Mouse (Mus musculus) testis, postnatal 14 days (tissue): ENCODE data around the gene Ggta1.

Source experiments
- DNase-seq: peaks from one replicate; pipeline ENCODE4 v3.0.0; 2021; ENCODE audit warnings: low spot score

The Ggta1 gene

GRCm38 (mm10) chr2:35462791-35463281 is at the start of gene Ggta1:
TSS of gene Ggta1 (minus strand) at chr2:35463231.
- no peak for DNase-seq

- DNase-seq = no peak
Measured at GRCm38 (mm10) chr2:35512226-35512625, 49.2 kb upstream of the Ggta1 start.

- DNase-seq = no peak
Measured at GRCm38 (mm10) chr2:35510920-35511319, 47.9 kb upstream of the Ggta1 start.

GRCm38 (mm10) chr2:35509888-35510287 is 46.9 kb upstream of the Ggta1 start:
- no peak for DNase-seq

GRCm38 (mm10) chr2:35509343-35509667 is 46.3 kb upstream of the Ggta1 start:
- no peak for DNase-seq

- peak; percentile 52 for DNase-seq
Measured at GRCm38 (mm10) chr2:35508597-35509342, 45.7 kb upstream of the Ggta1 start.

GRCm38 (mm10) chr2:35507191-35507511 is 44.1 kb upstream of the Ggta1 start:
- no peak for DNase-seq

- DNase-seq = no peak
Measured at GRCm38 (mm10) chr2:35506311-35507190, 43.5 kb upstream of the Ggta1 start.

GRCm38 (mm10) chr2:35505519-35506286 is 42.7 kb upstream of the Ggta1 start:
- DNase-seq = no peak

GRCm38 (mm10) chr2:35504417-35504776 is 41.4 kb upstream of the Ggta1 start:
- DNase-seq = no peak

- DNase-seq = no peak
Measured at GRCm38 (mm10) chr2:35503723-35504416, 40.8 kb upstream of the Ggta1 start.

GRCm38 (mm10) chr2:35503021-35503722 is 40.1 kb upstream of the Ggta1 start:
- no peak for DNase-seq

- no peak for DNase-seq
Measured at GRCm38 (mm10) chr2:35502561-35502960, 39.5 kb upstream of the Ggta1 start.

GRCm38 (mm10) chr2:35499474-35499873 is 36.4 kb upstream of the Ggta1 start:
- DNase-seq = no peak

GRCm38 (mm10) chr2:35498961-35499360 is 35.9 kb upstream of the Ggta1 start:
- no peak for DNase-seq

GRCm38 (mm10) chr2:35497662-35498196 is 34.7 kb upstream of the Ggta1 start:
- DNase-seq = no peak

- no peak for DNase-seq
Measured at GRCm38 (mm10) chr2:35496279-35497013, 33.4 kb upstream of the Ggta1 start.

- DNase-seq = no peak
Measured at GRCm38 (mm10) chr2:35495486-35496278, 32.7 kb upstream of the Ggta1 start.

- DNase-seq = no peak
Measured at GRCm38 (mm10) chr2:35493566-35493965, 30.5 kb upstream of the Ggta1 start.

GRCm38 (mm10) chr2:35491151-35491550 is 28.1 kb upstream of the Ggta1 start:
- no peak for DNase-seq
